Mouse (Mus musculus): ENCODE data around the gene Atp6v1g2. TPM values are rescaled to one million over a fixed set of nuclear protein-coding genes. Genes with fewer than 3 reads are reported as not detected.

Gene Atp6v1g2
- total RNA-seq, 2 experiments from 2014 or later: 329 to 351 TPM

GRCm38 (mm10) chr17:35201128-35201527 lies 32.3 kb upstream of the Atp6v1g2 start:
- no peak for DNase-seq (ENCODE audit: extremely low spot score in 1 of 2, low spot score in 2 of 2)
- intact Hi-C loops (cut with DNase I): no loop called here

GRCm38 (mm10) chr17:35201787-35202186 lies 31.7 kb upstream of the Atp6v1g2 start, which contains the start of gene Tnf:
Tnf (minus strand) TSS chr17:35202007.
- intact Hi-C loops (cut with DNase I): no loop called here
- DNase-seq (ENCODE audit: extremely low spot score in 1 of 2, low spot score in 2 of 2): peak in 1 of 2 experiments; percentile 58

DNA sequence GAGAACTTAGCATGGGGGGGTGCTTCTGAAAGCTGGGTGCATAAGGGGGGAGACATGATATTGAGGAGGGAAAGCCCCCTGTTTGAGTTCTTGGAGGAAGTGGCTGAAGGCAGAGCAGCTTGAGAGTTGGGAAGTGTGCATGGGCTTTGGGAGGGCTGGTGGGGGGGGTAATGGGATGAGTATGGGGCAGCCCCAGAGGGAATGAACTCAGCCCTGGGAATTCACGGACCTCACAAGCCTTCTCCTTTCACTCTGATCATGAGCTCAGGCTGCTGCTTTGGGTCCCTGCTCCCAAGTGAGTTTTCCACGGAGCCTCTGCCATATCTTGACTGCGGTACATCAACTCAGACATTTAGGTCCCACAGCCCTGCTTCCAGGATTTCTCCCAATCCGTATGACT lies 31.0 kb upstream of the Atp6v1g2 start:
- intact Hi-C loops (cut with DNase I): no loop called here
- DNase-seq (ENCODE audit: extremely low spot score in 1 of 2, low spot score in 2 of 2): no peak

- no peak for DNase-seq (ENCODE audit: extremely low spot score in 1 of 2, low spot score in 2 of 2)
- intact Hi-C loops (cut with DNase I): no loop called here
These were observed 28.7 kb upstream of the Atp6v1g2 start, which contains the start of gene Lta for GRCm38 (mm10) chr17:35204494-35205379. Lta (minus strand) TSS chr17:35205351.

DNA sequence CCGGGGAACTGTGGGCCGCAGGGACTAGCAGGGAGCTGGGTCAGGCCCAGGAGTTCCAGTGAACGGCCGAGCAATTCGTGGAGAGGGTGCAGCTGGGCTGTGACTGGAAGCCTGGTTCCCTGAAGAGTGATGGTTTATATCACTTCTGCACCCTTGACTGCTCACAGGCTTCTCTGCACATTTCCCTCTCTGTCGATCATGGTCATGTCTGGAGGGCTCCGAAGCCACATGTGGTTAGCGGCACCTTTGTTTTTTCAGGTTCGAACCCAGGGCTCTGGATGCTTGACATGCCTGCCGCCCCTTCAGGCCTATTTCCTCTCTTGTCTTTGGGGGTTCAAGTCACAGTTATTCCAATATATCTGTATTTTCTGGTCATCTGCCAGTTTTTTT lies 28.1 kb upstream of the Atp6v1g2 start:
- DNase-seq (ENCODE audit: extremely low spot score in 1 of 2, low spot score in 2 of 2): no peak
- intact Hi-C loops (cut with DNase I): no loop called here

- intact Hi-C loops (cut with DNase I): no loop called here
- DNase-seq (ENCODE audit: extremely low spot score in 1 of 2, low spot score in 2 of 2): no peak
These were observed 23.5 kb upstream of the Atp6v1g2 start for GRCm38 (mm10) chr17:35209785-35210535.

DNA sequence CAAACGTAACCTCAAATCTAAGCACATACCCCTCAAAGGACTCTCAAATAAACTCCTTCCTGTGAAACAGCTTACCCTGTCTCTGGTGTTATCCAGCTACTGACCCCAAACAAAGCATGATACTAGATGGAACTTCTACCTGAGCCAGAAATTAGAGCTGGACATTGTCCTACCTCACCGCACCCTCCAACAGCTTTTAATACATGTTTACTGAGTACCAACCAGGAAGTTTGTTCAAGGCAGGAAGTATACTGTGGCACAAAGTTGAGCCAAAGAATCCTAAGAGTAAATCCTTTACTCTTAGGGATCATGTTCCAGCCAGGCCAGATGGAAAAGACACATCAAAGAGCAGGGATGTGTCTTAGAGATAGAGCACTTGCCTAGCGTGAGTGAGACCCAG lies 22.9 kb upstream of the Atp6v1g2 start:
- intact Hi-C loops (cut with DNase I): no loop called here
- DNase-seq (ENCODE audit: extremely low spot score in 1 of 2, low spot score in 2 of 2): no peak

DNA sequence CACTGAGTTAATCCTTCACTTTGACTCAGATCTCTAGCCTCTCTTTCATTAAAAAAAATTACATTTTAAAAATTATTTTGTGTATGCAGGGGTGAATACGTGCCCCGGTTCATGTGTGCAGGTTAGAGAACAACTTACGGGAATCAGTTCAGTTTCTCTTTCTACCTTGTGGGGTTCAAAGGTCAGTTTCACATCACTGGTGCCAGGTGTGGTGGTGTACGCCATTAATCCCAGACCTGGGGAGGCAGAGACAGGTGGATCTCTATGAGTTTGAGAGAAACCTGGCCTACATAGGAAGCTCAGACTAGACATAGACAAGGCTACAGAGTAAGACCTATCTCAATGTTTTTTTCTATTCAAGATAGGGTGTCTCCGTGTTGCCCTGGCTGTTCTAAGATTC lies 20.4 kb upstream of the Atp6v1g2 start:
- DNase-seq (ENCODE audit: extremely low spot score in 1 of 2, low spot score in 2 of 2): no peak

GRCm38 (mm10) chr17:35218516-35219193 lies 14.8 kb upstream of the Atp6v1g2 start:
- intact Hi-C loops (cut with DNase I): no loop called here
- peak in 1 of 2 experiments; percentile 57 for DNase-seq (ENCODE audit: extremely low spot score in 1 of 2, low spot score in 2 of 2)

More for the DNA sequence above, 20.4 kb upstream of the Atp6v1g2 start:
- intact Hi-C loops (cut with DNase I): no loop called here

DNA sequence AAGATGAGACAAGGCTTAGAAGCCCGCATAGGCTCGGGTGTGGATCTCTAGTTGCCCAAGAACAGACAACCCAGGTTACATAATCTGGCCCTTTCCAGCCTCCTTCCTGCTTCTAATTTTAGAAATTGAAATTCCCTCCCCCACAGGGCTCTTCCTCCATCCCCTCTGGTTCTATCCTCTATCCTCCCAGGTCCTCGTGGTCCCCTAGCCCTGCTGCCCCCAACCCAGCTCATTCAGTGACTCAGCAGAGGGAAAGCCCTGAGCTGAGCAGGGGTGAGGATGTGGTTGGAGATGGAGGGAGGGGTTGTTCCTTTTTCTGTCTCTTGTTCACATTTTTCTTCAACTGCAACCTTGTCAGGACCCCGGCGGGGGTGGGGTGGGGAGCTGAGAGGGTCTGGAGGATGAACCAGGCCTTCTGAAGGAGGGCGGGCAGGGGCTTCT lies 13.8 kb upstream of the Atp6v1g2 start:
- intact Hi-C loops (cut with DNase I): no loop called here
- no peak for DNase-seq (ENCODE audit: extremely low spot score in 1 of 2, low spot score in 2 of 2)

- DNase-seq (ENCODE audit: extremely low spot score in 1 of 2, low spot score in 2 of 2): peak in 1 of 2 experiments; percentile 65
- intact Hi-C loops (cut with DNase I): no loop called here
These were observed 13.1 kb upstream of the Atp6v1g2 start, which contains the start of gene Gm16181 for GRCm38 (mm10) chr17:35220156-35220952. Gm16181 (plus strand) TSS chr17:35220834.

DNA sequence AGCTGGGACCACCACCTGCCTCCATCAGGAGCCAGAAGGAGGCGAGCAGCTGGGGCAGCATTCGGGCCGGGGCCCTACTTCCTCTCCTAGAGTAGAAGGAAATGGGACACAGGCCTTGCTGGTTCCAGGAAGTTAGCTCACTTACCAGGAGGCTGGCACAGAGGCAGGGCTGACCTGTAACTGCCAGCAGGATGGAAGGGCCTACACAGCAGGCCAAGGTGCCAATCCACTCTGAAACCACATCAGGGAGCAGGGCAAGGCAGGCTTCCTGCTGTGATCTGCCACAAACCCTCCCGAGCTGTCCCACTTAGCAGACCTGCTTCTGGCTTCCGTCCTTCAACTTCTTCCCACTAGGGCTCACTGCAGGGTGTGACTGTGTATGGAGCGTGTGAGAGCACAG lies 11.2 kb upstream of the Atp6v1g2 start:
- intact Hi-C loops (cut with DNase I): no loop called here
- peak in 1 of 2 experiments; percentile 54 for DNase-seq (ENCODE audit: extremely low spot score in 1 of 2, low spot score in 2 of 2)

DNA sequence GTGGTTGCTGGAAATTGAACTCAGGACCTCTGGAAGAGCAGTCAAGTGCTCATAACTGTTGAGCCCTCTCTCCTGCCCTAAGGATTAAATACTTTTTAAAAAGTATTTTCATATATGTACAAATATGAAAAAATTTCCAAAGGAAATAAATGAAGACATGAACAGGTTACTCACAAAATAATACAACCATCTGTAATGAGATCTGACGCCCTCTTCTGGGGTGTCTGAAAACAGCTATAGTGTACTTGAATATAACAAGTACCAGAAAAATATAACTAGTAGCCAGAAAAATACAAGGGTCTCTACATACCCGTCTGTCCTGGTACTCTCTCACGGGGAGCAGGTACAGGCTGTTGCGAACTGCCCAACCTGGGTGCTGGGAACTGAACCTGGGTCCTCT lies 8.8 kb upstream of the Atp6v1g2 start:
- intact Hi-C loops (cut with DNase I): no loop called here
- DNase-seq (ENCODE audit: extremely low spot score in 1 of 2, low spot score in 2 of 2): no peak

DNA sequence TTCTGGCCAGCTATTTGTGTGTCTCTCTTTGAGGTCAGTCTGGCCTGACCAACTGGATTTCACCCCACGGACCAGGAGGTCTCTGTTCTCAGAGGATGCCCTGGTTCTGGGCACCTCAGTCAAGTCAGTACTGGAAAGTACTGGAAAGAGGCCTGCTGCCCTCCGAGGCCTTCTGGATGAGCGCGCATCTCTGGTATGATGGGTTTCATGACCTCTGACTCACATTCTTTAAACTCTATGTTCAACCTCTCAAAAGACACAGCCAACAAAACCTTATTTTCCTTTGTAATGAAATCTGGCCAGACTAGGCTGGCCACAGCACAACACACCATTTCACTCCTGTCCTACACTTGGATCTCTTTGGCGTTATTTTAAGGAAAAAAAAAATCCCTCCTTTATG lies 8.0 kb upstream of the Atp6v1g2 start:
- intact Hi-C loops (cut with DNase I): no loop called here

DNA sequence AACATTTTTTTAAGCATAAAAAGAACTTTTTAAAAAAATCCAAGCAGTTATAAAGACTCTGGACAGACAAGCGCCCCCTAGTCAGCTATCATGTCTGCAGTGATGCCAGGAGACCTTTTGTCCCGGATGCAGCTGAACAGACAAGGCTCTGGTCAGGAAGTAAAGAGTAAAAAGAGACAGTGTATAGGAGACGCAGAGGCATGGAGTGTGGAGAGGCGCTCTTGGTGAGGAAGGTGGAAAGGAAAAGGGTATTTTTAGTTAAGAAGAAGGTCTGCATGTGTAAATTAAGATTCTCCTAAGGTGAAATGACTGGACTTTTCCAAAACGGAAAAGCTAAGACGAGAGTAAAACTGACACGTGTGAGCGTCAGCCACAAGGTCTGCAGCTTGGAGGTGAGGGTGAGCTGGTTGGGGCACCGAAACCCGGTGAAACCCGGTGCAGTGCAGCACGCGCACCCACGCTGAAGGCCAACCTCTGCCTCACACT lies 6.9 kb upstream of the Atp6v1g2 start:
- DNase-seq (ENCODE audit: extremely low spot score in 1 of 2, low spot score in 2 of 2): no peak
- intact Hi-C loops (cut with DNase I): no loop called here

More for the DNA sequence above, 8.0 kb upstream of the Atp6v1g2 start:
- DNase-seq (ENCODE audit: extremely low spot score in 1 of 2, low spot score in 2 of 2): no peak

- intact Hi-C loops (cut with DNase I): no loop called here
These were observed 2.4 kb upstream of the Atp6v1g2 start for GRCm38 (mm10) chr17:35231022-35231421.

DNA sequence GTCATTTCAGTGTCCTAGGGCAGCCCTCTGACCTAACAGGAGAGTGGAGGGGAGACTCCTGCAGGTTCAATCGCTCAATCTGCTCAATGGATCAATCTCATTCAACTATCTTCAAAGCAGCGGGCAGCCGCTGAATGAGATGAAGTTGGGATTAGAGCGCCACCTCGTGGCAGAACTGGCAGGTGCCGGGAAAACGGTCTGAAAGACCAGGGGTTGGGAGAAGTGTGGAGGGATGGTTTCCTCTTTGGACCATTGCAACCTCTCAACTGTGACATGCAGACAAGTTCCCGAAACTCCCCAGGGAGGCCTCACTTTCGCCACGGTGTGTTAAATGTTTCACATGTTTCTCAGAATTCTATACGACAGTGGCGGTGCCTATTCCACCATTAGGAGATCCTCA lies 1.4 kb upstream of the Atp6v1g2 start:
- intact Hi-C loops (cut with DNase I): loop anchor here (1.0 kb wide), 1 partner anchor 63 kb away; no protein-coding TSS in a partner anchor
- peak; percentile 83 to 85 for DNase-seq (ENCODE audit: extremely low spot score in 1 of 2, low spot score in 2 of 2)

More at GRCm38 (mm10) chr17:35231022-35231421, 2.4 kb upstream of the Atp6v1g2 start:
- DNase-seq (ENCODE audit: extremely low spot score in 1 of 2, low spot score in 2 of 2): no peak

GRCm38 (mm10) chr17:35232659-35233058 lies 801 bp upstream of the Atp6v1g2 start:
- intact Hi-C loops (cut with DNase I): loop anchor here (1.0 kb wide), 1 partner anchor 63 kb away; no protein-coding TSS in a partner anchor
- DNase-seq (ENCODE audit: extremely low spot score in 1 of 2, low spot score in 2 of 2): no peak

Measured in left cerebral cortex, postnatal 10 days (tissue).